Mouse (Mus musculus) layer of hippocampus, postnatal 10 days (tissue): ENCODE results near the gene Fam213a. TPM values are rescaled to one million over a fixed set of nuclear protein-coding genes. Genes with fewer than 3 reads are reported as not detected.

Experiments
- DNase-seq, 2 experiments: peaks; one replicate each; pipeline ENCODE4 v3.0.0; 2021; ENCODE audit warnings: low spot score in 2 of 2
- total RNA-seq, 2 experiments: library from RNA; stranded (reverse); gene quantifications; 2 replicates each; pipeline ENCODE4 v1.2.3; 2021

Fam213a gene
- total RNA-seq, 2 experiments from 2014 or later: 132 to 150 TPM

DNA sequence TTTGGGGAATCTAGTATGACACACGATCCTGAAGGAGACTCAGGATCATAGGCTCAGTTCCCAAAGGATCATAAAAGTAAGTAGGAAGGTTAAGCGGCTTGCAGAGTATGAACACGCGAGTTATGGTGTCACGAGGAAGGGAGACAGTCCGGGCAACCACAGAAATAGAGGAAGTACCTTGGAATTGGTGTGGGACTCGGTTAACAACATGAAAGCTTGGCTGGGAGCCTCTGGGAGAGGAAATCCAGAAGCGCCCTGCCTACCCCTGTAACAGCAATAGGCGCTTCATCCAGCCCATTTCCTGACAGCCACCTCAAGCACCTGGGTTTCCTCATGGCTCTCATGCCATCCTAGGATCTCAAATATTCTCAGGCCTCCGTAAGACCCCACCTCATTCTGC is 7.3 kb downstream of the Fam213a start:
- no peak for DNase-seq

DNA sequence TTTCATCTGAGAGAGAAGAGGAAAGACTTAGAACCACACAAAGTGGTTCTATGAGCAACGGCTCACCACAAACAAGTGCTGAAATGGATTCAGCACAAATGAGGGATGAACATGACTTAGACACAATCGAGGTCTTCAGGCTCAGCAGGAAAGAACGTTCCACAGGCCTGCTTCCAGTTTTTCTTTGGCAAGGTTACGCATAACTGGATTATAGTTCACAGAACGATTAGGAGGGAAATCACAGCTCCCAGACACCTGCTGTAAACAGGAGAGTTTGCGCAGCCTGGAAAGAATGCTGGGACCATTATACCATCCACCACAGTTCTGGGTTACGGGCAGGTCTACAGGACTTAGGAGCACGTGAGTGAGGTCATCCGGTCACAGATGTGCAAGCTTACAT is 7.9 kb downstream of the Fam213a start:
- no peak for DNase-seq

DNA sequence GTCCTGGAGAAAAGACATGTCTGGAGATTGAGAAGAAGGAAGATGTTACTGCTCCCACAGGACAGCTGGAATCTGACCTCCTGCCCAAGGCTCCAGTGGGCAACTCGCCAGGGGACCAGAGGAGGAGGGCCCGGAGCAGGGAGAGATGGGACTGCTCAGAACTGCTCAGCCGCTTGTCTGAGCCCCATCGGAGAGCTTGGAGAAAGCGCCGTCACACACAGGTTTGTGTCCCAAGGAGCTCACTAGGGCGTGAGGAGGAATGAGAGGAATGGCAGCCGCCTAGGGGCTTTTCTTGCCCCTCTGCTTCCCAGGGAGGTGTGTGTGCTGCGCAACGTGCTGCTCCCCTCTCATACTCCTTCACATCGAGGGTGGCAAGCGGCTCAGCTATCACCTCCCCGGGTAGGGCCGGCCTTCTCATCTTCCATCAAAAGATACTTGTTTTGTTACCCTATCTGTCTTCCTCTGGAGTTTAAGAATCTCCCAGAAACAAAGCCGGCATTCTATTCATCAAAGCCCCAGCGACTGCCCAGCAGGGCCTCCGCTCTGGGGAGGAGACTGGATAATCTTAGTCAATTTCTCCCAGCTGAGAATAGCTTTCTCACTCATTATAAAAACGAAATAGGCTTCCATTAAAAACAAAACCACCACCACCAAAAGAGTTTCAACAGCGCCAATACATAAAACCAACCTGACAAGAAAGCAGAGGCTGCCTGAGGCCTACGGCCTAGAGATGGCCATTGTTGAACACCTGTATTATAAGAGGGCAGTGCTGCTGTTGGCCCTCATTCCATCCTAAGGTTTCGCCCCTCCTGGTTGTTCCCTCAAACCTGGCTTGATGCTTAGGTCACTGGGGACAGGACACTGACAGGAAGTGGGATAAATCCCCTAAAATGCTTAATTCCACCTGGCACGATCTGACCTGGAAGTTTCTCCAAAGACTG is 9.1 kb downstream of the Fam213a start:
- DNase-seq: peak in 1 of 2 experiments; percentile 52

DNA sequence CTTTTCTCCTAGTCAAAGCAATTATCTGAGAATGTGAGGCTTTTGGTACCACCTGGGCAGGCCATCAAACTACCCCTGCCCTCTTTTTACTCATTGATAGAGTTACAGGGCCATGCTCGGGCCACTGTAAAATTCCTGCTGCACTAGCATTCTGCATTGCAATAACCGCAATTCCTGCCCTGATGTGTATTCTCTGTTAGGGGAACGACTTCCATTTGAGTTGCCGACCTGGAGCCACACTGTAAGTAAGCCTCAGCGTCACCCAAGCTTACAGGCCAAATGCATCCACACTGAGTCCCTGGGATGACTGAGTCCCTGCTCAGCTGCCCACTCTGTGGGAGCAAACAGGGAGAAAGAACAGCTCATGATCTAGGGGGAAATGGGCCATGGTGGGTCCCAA is 12.0 kb downstream of the Fam213a start:
- no peak for DNase-seq

GRCm38 (mm10) chr14:41000801-41001200 is 12.8 kb downstream of the Fam213a start:
- no peak for DNase-seq

GRCm38 (mm10) chr14:40999904-41000645 is 13.5 kb downstream of the Fam213a start:
- DNase-seq: no peak

- no peak for DNase-seq
These were observed 17.4 kb downstream of the Fam213a start for GRCm38 (mm10) chr14:40996171-40996570.

DNA sequence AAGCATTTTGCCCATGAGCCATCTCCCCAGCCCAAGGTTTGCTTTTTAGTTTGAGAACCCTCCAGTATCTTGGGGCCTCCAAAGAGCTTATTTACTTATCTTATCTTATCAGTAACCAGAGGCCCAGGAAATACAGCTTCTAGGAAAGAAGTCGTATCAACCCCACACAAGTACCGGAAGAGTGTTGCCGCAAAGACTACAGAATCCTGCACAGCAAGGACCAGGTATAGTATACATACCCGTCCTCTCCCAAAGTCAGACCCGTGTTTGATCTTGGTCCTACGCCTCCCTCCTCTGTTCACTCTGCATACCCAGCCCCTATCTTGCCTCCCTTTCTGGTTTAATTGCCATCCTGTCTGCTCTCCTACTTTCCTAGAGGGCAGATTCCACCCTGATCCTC is 21.1 kb downstream of the Fam213a start:
- no peak for DNase-seq

DNA sequence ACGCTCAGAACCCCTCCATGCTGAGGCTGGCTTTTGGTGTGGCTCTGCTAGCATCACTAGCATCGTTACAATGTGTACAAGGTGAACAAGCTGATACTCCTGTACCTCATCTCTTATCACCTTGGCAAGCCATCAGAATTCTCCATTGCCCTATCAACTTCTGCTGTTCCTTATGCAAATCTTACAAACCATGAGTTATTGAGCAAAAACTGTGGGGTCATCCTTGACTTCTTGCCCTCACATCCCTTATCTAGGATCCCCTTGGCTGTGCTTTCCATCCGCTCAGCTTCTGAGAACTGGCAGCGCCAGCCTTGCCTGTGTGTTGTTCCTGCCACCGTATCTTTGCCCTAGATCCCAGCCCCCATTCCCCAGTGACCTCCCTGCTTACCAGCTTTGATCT is 24.8 kb downstream of the Fam213a start:
- DNase-seq: no peak

- no peak for DNase-seq
These were observed 26.4 kb downstream of the Fam213a start for GRCm38 (mm10) chr14:40987184-40987583.

- no peak for DNase-seq
These were observed 28.0 kb downstream of the Fam213a start for GRCm38 (mm10) chr14:40985635-40986034.

- DNase-seq: no peak
These were observed 33.9 kb downstream of the Fam213a start for GRCm38 (mm10) chr14:40979723-40980122.

DNA sequence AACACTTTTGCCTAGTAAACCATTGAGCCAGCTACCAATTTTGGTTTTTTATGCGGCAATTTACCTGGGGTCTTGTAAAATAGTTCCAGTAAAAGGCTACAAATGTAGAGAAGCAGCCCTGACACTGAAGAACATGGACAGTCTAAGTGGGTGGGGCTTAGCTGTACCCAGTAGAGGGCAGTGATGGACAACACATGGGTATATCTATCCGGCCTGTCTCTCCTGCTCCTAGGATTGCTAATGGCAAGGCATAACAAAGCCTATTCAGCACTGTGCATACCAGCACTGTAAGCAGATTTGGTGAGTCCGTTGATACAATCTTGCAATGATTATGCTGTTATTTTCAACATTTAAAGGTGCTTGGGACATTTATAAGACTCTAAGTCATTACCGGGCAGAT is 34.6 kb downstream of the Fam213a start:
- peak in 1 of 2 experiments; percentile 53 for DNase-seq

- peak; percentile 73 to 78 for DNase-seq
These were observed 38.4 kb downstream of the Fam213a start for GRCm38 (mm10) chr14:40975127-40975721.

DNA sequence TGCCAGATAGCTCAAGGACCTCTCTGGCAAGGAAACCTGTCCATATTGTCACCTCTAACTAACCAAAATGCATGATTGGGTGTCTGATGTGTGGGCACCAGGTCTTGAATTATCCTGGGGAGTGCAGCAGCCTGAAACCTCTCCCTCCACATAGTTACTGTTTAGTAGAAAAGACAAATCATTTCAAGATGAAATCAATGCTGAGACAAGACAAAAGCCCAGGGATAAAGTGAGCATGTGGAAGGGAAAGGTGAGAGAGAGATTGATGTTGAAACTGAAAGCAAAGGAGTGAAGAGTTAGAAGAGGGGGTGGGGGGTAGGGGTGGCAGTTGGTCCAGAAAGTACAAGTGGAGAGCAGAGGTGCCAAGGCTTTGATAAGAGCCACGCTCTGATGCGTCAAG is 45.5 kb downstream of the Fam213a start:
- DNase-seq: no peak

DNA sequence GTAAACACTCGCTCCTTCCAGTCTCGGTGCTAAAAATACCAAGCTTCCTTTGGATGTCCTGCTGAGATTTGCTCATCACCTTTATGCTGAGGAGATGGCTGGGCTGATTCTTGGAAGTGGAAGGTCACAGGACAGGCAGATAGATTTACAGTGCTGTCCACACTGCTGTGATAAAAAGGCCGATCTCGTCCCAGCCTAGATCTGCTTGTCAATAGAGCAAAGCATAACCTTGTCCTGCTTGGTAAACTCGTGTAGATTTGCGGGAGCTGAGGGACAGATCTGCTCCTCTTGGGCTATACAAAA is 46.0 kb downstream of the Fam213a start:
- no peak for DNase-seq

- DNase-seq: peak; percentile 91 to 96
These were observed 46.6 kb downstream of the Fam213a start for GRCm38 (mm10) chr14:40966862-40967597.

- no peak for DNase-seq
These were observed 47.2 kb downstream of the Fam213a start, which contains the start of gene Tspan14 for GRCm38 (mm10) chr14:40966392-40966861. Gene Tspan14 (minus strand): TSS chr14:40966807.

DNA sequence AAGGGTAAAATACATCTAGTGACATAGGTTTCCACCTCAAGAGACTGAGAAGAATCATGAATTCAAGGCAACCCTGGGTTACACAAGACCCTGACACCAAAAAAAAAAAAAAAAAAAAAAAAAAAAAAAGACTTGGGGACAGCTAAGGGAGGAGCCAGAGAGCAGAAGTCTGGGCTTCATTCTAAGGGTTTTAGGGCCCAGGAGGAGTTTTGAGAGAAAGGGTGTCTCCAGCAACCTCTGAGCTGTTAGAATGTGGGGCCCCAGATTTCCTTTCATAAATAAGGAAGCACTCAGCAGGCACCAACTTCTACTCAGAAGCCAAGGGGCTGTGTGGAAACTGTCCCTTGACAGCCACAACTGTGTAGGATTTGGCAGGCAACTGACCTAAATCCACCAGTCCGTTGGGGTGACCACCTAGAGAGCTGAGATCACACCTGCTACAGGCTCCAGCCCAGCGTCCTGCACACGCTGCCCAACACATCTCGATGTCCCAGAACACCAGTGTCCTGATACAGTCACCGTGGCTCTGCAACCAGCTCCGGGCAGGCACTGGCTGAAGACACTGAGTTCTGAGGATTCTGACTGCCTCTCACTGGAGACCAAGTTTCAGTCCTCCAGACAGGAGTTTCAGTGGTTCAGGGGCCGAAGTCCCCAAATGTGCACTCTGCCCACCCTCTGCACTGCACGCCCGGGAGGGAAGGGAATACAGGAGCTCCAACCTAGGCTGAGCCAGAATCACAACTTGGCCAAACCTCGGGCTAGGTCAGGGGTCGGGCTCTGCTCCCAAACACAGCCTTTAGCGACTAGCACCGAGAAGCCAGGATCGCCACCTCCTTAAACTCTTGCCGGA is 47.9 kb downstream of the Fam213a start:
- DNase-seq: no peak

DNA sequence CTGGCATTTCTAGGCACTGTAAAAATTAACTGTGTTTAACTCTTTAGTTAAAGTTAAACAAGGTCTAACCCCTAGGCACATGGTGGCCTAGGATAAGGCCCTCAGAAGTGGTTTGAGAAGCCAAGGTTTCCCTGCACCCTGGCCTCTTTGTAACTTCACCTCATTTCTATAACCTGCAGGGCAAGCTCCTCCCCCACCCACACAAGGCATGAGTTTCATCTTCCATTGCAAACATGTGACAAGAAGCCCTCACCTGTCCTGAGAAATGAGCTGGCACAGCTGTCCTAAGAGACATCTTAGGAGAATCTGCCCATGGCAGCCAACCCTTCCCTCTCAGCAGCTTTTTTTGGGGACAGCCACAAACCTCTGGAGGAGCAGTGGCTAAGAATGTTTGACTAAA is 48.7 kb downstream of the Fam213a start:
- no peak for DNase-seq
